Mouse (Mus musculus) neutrophil, adult 5-6 weeks (primary cell): ENCODE measurements around the gene Camta2. TPM values are rescaled to one million over a fixed set of nuclear protein-coding genes. Genes with fewer than 3 reads are reported as not detected.

Experiments used
- ATAC-seq: fragments of 151-379, 151-347 bp; 2 replicates; pipeline ENCODE4 v1.8.0; 2017; ENCODE audit warnings: mild to moderate bottlenecking, moderate TSS enrichment; ENCODE audit not compliant: insufficient number of reproducible peaks, poor library complexity, low FRiP score, severe bottlenecking; ENCODE audit errors: extremely low read depth
- total RNA-seq: library from RNA; stranded (forward); fragments of 200-1000 nt; gene quantifications from 2 replicates; pipeline ENCODE4 v1.2.3, GENCODE M21; 2017

Gene Camta2
- total RNA-seq, 1 experiment from 2014 or later: 36.1 TPM

GRCm38 (mm10) chr11:70699051-70699450 lies 11.1 kb upstream of the Camta2 start:
- no peak for ATAC-seq

GRCm38 (mm10) chr11:70697376-70697775 lies 9.5 kb upstream of the Camta2 start:
- ATAC-seq: no peak

GRCm38 (mm10) chr11:70693504-70693903 lies 5.6 kb upstream of the Camta2 start:
- ATAC-seq: no peak

GRCm38 (mm10) chr11:70689578-70689977 lies 1.7 kb upstream of the Camta2 start:
- ATAC-seq: no peak

- ATAC-seq: no peak
Measured at GRCm38 (mm10) chr11:70688372-70688771, 467 bp upstream of the Camta2 start.

GRCm38 (mm10) chr11:70686901-70687566 lies 871 bp downstream of the Camta2 start:
- no peak; the same call in 1 of the 2 replicates for ATAC-seq

- no peak for ATAC-seq
Measured at GRCm38 (mm10) chr11:70683640-70684039, 4.3 kb downstream of the Camta2 start.

GRCm38 (mm10) chr11:70681897-70682581 lies 5.9 kb downstream of the Camta2 start:
- no peak for ATAC-seq

GRCm38 (mm10) chr11:70681170-70681569 lies 6.7 kb downstream of the Camta2 start:
- ATAC-seq: no peak

- ATAC-seq: peak; percentile 93
Measured at GRCm38 (mm10) chr11:70679894-70680293, 8.0 kb downstream of the Camta2 start.

- ATAC-seq: no peak
Measured at GRCm38 (mm10) chr11:70679361-70679760, 8.5 kb downstream of the Camta2 start.

GRCm38 (mm10) chr11:70678576-70678975 lies 9.3 kb downstream of the Camta2 start:
- ATAC-seq: no peak

GRCm38 (mm10) chr11:70678092-70678491 lies 9.8 kb downstream of the Camta2 start:
- ATAC-seq: no peak

GRCm38 (mm10) chr11:70674501-70674900 lies 13.4 kb downstream of the Camta2 start:
- ATAC-seq: no peak

GRCm38 (mm10) chr11:70674014-70674413 lies 13.9 kb downstream of the Camta2 start:
- no peak for ATAC-seq

- ATAC-seq: no peak
Measured at GRCm38 (mm10) chr11:70671333-70672047, 16.4 kb downstream of the Camta2 start.

- ATAC-seq: no peak
Measured at GRCm38 (mm10) chr11:70670483-70670882, 17.4 kb downstream of the Camta2 start.

- ATAC-seq: peak; percentile 22
Measured at GRCm38 (mm10) chr11:70669582-70670345, 18.1 kb downstream of the Camta2 start.

- ATAC-seq: peak; percentile 80
Measured at GRCm38 (mm10) chr11:70668771-70669505, 19.0 kb downstream of the Camta2 start, which contains the start of gene Spag7. Gene Spag7 (minus strand): TSS chr11:70669416.
